Mouse (Mus musculus) embryonic facial prominence, embryonic 15.5 days (tissue): ENCODE data around the gene Accsl. TPM values are rescaled to one million over a fixed set of nuclear protein-coding genes. Genes with fewer than 3 reads are reported as not detected.
A peak's percentile ranks its signal among the peaks of the same experiment; 100 is the strongest.

Source experiments
- ATAC-seq: fragments of 200-750 bp; cut with Nextera tagmentation; 2 replicates; pipeline ENCODE4 v1.8.0; 2017; ENCODE audit warnings: low read depth, moderate TSS enrichment; ENCODE audit not compliant: insufficient number of reproducible peaks, low FRiP score, low TSS enrichment
- H3K27ac ChIP-seq: fragments of 300-500 bp; sonication (generic); replicated peaks from 2 replicates; pipeline ENCODE4 v1.5.1; 2015; ENCODE audit warnings: mild to moderate bottlenecking, inconsistent platforms
- H3K27me3 ChIP-seq: fragments of 300-500 bp; sonication (generic); 2 replicates; pipeline ENCODE4 v1.6.1; 2015; ENCODE audit warnings: inconsistent platforms
- H3K36me3 ChIP-seq: fragments of 300-500 bp; sonication (generic); 2 replicates; pipeline ENCODE4 v1.6.1; 2015; ENCODE audit warnings: mild to moderate bottlenecking, inconsistent platforms
- H3K4me1 ChIP-seq: fragments of 300-500 bp; sonication (generic); 2 replicates; pipeline ENCODE4 v1.6.1; 2015; ENCODE audit warnings: inconsistent platforms
- H3K4me2 ChIP-seq: fragments of 300-500 bp; sonication (generic); replicated peaks from 2 replicates; pipeline ENCODE4 v1.6.1; 2015; ENCODE audit warnings: mild to moderate bottlenecking, inconsistent platforms
- H3K4me3 ChIP-seq: fragments of 300-500 bp; sonication (generic); replicated peaks from 2 replicates; pipeline ENCODE4 v1.5.1; 2015; ENCODE audit warnings: mild to moderate bottlenecking, inconsistent platforms
- H3K9ac ChIP-seq: fragments of 300-500 bp; sonication (generic); 2 replicates; pipeline ENCODE4 v1.6.1; 2015; ENCODE audit warnings: inconsistent platforms
- H3K9me3 ChIP-seq: fragments of 300-500 bp; sonication (generic); replicated peaks from 2 replicates; pipeline ENCODE4 v1.6.1; 2016; ENCODE audit warnings: inconsistent platforms
- WGBS: fragments of 180-500 bp; shearing (Covaris S2); methylation state at CpG from one replicate; pipeline ENCODE4 v1.1.7; 2015; 5-methylcytosine and 5-hydroxymethylcytosine counted together
- polyA plus RNA-seq: library from polyadenylated mRNA; unstranded; fragments of >200 nt; fragmentation: Nextera tagmentation; extraction: Ambion mirVana; gene quantifications from 2 replicates; pipeline ENCODE4 v1.2.1, GENCODE M21; 2015

The Accsl gene
- polyA plus RNA-seq, 1 experiment from 2014 or later, result 0.47 TPM

DNA sequence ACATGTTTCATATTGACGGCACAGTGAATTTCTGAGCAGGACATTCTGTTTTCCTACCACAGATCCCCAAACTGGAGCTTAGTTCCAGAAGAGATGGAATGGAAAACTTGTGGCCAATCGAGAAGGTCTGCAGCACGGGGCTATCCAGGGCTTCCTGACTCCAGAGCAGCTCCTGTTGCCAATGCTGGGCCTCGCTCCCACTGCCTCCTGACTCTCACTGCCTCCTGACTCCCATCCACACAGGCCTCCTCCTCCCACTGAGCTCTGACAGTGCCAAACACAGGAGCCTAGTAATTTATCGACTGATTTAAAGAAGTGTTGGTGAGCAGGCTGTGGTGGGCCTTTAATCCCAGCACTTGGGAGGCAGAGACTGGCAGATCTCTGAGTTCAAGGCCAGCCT is 60.9 kb downstream of the Accsl start:
- 54% methylated on average over 5 of the region's 5 CpGs for WGBS
- Histone ChIP-seq H3K4me3 (no peak overlapping the region), H3K4me2 (no peak overlapping the region), H3K4me1 (peaks cover 9% of the 10 kb centered on the region; the same call in 1 of the 2 replicates), H3K36me3 (peaks cover 77% of the 10 kb centered on the region), H3K9me3 (no peaks in the 10 kb centered on the region), H3K9ac (no peak overlapping the region), H3K27me3 (no peaks in the 10 kb centered on the region), H3K27ac (peak overlapping the region; percentile 44; the same call in 1 of the 2 replicates)
- ATAC-seq, result no peak

DNA sequence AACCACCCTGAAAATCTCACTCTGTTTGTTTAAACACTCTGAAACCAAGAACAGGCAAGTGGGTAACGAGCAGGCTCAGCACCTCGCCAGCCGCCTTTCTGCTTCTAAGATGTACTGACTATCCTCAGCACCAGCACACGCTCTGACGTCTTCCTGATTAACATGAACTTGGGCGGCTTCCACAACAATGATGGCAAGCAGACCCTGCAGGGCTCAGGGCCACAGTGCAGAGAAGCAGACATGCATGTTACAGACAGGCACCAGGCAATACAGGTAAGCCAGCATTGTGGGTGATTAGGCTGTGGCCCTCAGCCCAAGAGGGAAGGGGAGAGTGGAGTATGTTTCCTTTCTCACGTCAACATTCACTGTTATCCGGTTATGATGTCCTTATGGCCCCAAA is 61.5 kb downstream of the Accsl start:
- no peaks in the 10 kb centered on the region for H3K27me3 ChIP-seq
- WGBS, result 65% methylated on average over 8 of the region's 8 CpGs
- H3K36me3 ChIP-seq, result peaks cover 73% of the 10 kb centered on the region
- no peak overlapping the region for H3K4me3 ChIP-seq
- no peak for ATAC-seq
- H3K27ac ChIP-seq, result no peak overlapping the region
- no peaks in the 10 kb centered on the region for H3K9me3 ChIP-seq
- H3K9ac ChIP-seq, result no peak overlapping the region
- peaks cover 9% of the 10 kb centered on the region; the same call in 1 of the 2 replicates for H3K4me1 ChIP-seq
- H3K4me2 ChIP-seq, result no peak overlapping the region

DNA sequence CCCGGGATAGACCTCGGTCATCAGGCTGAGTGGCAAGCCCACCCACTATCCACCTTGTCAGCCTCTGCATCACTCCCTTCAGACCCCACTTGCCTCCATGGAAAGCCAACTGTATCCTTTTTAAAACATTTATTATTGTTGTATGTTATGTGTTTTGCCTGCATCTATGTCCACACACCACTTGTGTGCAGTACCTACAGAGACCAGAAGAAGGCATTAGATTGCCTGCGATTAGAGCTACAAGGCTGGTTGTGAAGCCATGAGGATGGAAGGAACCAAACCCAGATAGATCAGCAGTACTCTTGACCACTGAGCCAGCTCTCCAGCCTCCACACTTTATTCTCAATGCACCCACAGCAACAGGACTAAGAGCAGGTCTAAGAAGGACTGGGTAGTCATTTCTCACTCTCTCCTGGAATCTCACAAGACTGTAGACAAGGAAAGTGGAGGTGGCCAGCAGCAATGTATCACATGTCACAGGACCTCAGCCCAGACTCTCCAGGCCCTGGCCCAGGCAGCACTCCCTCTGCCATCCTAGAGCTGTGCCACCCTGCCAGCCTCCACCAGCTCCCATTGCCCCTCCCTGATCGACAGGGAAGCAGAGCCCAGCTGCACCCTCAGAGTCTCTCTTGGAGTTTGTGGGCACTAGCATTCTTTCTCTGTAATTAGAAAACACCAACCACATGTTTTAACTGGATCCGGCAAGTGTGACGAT is 62.3 kb downstream of the Accsl start:
- H3K9ac ChIP-seq, result no peak overlapping the region
- no peak for ATAC-seq
- peaks cover 9% of the 10 kb centered on the region; the same call in 1 of the 2 replicates for H3K4me1 ChIP-seq
- peaks cover 73% of the 10 kb centered on the region for H3K36me3 ChIP-seq
- H3K4me2 ChIP-seq, result no peak overlapping the region
- no peak overlapping the region for H3K4me3 ChIP-seq
- no peaks in the 10 kb centered on the region for H3K27me3 ChIP-seq
- WGBS, result 71% methylated on average over 6 of the region's 6 CpGs
- no peaks in the 10 kb centered on the region for H3K9me3 ChIP-seq
- no peak overlapping the region for H3K27ac ChIP-seq

DNA sequence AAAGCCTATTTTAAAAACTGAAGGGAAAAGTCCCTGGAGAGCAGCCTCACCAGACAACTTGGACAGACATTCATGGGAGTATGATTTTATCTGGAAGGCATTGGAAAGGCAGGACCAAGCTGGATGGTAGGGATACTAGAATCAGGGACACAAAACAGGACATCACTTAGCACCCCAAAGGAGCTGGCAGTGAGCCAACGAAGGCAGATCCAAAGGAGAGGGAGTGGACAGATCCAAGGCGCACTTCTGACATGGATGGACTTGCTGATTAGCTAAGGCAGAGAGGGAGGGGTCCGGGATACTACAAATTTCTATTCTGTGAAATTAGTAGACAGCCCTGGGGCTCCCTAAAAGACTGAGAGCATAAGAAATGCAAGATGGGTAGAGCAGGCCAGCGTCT is 63.4 kb downstream of the Accsl start:
- H3K4me3 ChIP-seq, result no peak overlapping the region
- H3K9me3 ChIP-seq, result no peaks in the 10 kb centered on the region
- 86% methylated on average over 4 of the region's 4 CpGs for WGBS
- no peak overlapping the region for H3K4me2 ChIP-seq
- peaks cover 9% of the 10 kb centered on the region; the same call in 1 of the 2 replicates for H3K4me1 ChIP-seq
- no peak for ATAC-seq
- no peak overlapping the region for H3K27ac ChIP-seq
- peaks cover 67% of the 10 kb centered on the region for H3K36me3 ChIP-seq
- no peaks in the 10 kb centered on the region for H3K27me3 ChIP-seq
- no peak overlapping the region for H3K9ac ChIP-seq

Other genes starting within 250 kb of the Accsl start
- 14.3 and 14.9 TPM in 2 replicates for gene Alx4, start 226.8 kb downstream of the Accsl start, polyA plus RNA-seq
- gene Ext2, start 46.6 kb downstream of the Accsl start, polyA plus RNA-seq, result 126 and 132 TPM in 2 replicates
- gene Accs, start 19.2 kb downstream of the Accsl start, polyA plus RNA-seq, result 7.2 and 8.1 TPM in 2 replicates
- gene Gm13889, start 88.0 kb upstream of the Accsl start, polyA plus RNA-seq, result 6.0 and 6.2 TPM in 2 replicates
- not detected in 2 replicates for gene Gm27027, start 127.2 kb upstream of the Accsl start, polyA plus RNA-seq
- gene Alkbh3, start 141.7 kb upstream of the Accsl start, polyA plus RNA-seq, result 65.1 and 69.1 TPM in 2 replicates